Mouse (Mus musculus): ENCODE results near the gene Pdlim5. TPM values are rescaled to one million over a fixed set of nuclear protein-coding genes. Genes with fewer than 3 reads are reported as not detected.

Gene Pdlim5
- total RNA-seq, 2 experiments from 2014 or later: 55.8 to 79.6 TPM

- peak; percentile 81 for DNase-seq
These were observed 544 bp downstream of the Pdlim5 start for GRCm38 (mm10) chr3:142394796-142395508.

DNA sequence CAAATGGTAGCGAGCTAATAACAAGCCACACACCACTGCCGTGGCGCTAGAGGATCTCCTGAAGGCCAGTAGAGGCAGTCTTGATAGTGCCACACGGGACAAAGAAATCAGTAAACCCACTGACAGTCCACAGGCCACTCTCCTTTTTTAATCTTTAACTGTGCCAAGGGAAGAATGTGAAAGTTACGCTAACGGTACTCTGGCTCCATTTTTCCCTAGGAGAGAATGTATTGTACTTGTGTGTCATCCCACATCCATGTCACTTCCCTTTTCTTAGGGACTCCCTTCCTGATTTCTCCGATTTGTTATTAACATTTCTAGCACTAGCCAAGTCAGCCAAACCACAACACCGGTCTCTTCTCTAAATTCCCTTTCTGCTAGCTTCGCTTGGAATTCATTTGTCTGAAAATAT, 1.5 kb downstream of the Pdlim5 start:
- DNase-seq: no peak

DNA sequence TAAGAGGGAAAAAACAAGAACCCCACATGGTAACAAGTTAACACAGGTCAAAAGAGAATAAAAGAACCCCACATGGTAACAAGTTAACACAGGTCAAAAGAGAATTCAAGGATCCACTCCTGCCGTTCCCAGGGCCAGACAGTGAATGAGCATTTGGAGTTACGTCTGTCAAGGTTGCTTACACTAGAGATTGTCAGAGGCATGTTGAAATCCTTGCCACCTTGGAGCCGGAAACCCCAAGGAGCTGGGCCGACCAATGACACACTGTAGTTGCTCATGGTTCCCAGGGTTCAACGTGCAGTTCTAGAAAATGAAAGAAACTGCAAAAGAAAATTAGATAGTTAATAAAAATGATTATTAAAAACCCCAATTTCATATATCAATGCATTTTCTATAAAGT, 4.0 kb downstream of the Pdlim5 start:
- peak; percentile 47 for DNase-seq

DNA sequence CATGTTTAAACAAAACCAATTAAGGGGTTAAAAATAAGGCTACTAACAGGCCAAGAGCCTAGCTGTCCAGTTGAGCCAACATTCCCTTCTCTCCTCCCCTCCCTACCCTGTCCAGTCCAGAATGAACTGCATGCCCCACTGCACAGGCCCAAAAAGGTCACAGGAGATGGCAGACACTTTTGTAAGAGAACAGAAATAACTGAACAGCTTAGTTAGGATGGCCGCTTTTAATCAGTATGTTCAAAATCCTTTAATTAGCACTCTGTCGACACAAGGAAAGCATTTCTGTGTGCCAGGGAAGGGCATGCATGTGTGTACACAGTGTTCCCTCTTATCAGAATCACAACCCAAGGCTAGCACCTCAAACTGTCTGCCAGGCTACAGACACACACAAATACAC, 5.2 kb downstream of the Pdlim5 start:
- no peak for DNase-seq

GRCm38 (mm10) chr3:142388189-142388588, 7.3 kb downstream of the Pdlim5 start:
- DNase-seq: no peak

- DNase-seq: no peak
These were observed 9.0 kb downstream of the Pdlim5 start for GRCm38 (mm10) chr3:142386505-142386904.

- DNase-seq: no peak
These were observed 9.8 kb downstream of the Pdlim5 start for GRCm38 (mm10) chr3:142385690-142386089.

GRCm38 (mm10) chr3:142376638-142377037, 18.9 kb downstream of the Pdlim5 start:
- no peak for DNase-seq

GRCm38 (mm10) chr3:142375106-142375505, 20.4 kb downstream of the Pdlim5 start:
- DNase-seq: no peak

GRCm38 (mm10) chr3:142372465-142373147, 22.9 kb downstream of the Pdlim5 start:
- no peak for DNase-seq

GRCm38 (mm10) chr3:142368411-142368810, 27.1 kb downstream of the Pdlim5 start:
- no peak for DNase-seq

DNA sequence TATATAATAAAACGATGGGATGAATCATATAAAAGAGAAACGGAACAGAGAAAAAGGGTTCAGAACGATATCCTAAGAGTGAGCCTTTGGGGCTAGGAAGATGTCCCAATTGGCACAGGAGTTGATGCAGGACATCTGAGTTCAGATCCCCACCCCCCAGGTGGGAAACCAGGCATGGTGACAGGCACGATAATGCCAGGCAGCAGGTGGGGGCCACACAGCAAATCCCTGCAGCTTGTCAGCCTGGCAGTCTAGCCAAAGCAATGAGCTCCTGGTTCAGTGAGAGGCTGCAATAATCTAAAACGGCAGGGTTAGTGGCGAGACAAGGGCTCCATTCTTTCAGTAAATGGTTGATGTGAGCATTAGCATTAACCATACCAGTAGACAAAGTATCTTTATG, 33.4 kb downstream of the Pdlim5 start:
- DNase-seq: no peak

GRCm38 (mm10) chr3:142358951-142359350, 36.5 kb downstream of the Pdlim5 start:
- DNase-seq: no peak

- DNase-seq: no peak
These were observed 38.8 kb downstream of the Pdlim5 start for GRCm38 (mm10) chr3:142356661-142357060.

DNA sequence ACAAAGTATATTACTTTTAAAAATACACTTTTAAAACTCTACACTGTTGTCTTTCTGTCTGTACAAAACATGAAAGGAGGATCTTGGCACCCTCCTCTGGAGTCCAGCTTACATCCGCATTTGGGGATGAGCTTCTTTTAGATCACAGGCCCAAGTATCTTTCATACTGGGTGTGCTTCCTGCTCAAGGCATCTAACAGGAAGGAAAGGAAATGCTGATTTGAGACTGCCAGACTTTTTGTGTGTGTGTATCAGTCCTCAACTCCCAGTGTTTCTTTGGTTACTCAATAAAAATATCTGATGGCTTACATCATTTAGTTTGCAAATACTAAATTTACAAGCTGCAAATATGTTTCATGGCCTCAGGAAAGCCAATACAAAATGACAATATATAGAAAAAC, 42.3 kb downstream of the Pdlim5 start:
- no peak for DNase-seq

DNA sequence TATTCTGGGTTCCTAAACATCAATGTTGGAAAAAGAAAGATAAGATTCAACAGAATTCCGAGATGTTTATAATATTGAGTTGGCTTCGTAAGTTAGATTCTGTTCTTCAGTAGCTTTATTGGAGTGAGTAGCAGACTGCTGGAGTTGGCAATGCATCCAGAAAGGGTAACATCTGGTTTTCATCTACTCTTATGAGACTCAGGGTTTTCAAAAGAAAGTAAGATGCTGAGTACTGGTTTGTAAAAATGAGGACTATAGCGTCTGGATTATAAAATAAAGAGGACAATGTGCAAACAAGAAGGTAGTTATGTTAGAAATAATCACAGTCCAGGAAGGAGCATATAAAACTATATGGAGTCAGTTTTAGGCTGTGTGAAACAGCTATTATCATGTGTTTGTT, 45.0 kb downstream of the Pdlim5 start:
- no peak for DNase-seq

DNA sequence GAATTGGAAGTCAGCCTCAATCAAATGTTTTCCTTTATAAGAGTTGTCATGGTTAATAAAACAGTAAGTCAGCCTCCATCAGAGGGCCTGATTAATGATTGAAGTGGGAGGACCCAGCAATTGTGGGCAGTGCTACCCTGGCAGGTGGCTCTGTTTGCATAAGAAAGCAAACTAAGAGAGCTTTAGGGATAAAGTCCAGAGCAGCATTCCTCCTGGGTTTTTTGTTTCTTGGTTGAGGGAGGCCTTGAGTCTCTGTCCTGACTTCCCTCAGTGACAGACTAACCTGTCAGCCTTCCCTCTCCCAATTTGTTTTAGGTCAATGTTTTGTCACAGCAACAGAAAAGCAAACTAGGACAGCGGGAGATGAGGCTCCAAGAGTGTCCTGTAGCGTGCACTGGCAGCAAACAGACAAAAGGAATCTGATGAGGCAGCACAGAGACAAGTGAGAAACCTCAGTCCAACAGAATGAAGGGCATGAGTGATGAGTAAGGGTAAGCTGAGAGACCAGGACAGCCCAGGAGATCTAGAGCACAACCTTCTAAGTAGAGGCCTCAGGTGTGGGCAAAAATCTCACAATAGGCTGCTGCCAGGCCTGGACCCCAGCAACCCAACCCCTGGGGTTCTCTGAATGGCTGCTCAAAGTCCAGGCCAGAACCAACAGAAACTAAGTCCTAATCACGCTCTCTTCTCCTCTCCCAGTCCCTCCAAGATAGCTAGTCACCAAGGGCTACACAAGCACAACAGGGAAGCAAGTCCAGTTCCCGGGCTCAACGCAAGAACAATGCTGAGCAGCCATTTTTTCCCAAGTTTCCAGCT, 46.5 kb downstream of the Pdlim5 start:
- no peak for DNase-seq

DNA sequence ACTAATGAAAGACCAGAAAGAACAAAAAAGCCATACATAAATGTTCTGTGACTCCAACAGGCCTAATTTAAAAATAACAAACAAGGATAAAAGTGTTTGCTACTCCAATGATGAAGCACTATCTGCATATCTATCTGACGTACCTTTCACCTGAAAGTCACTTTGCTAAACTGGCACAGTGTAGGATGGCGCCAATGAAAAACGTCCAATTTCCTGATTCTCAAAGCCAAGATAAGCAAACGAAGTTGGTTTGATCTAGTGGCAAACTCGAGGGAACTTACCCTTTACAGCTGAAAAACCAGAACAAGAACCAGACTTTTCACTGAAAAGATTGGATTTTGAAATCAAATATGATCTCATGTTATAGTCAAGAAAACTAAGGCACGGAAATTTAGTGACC, 49.2 kb downstream of the Pdlim5 start:
- no peak for DNase-seq

DNA sequence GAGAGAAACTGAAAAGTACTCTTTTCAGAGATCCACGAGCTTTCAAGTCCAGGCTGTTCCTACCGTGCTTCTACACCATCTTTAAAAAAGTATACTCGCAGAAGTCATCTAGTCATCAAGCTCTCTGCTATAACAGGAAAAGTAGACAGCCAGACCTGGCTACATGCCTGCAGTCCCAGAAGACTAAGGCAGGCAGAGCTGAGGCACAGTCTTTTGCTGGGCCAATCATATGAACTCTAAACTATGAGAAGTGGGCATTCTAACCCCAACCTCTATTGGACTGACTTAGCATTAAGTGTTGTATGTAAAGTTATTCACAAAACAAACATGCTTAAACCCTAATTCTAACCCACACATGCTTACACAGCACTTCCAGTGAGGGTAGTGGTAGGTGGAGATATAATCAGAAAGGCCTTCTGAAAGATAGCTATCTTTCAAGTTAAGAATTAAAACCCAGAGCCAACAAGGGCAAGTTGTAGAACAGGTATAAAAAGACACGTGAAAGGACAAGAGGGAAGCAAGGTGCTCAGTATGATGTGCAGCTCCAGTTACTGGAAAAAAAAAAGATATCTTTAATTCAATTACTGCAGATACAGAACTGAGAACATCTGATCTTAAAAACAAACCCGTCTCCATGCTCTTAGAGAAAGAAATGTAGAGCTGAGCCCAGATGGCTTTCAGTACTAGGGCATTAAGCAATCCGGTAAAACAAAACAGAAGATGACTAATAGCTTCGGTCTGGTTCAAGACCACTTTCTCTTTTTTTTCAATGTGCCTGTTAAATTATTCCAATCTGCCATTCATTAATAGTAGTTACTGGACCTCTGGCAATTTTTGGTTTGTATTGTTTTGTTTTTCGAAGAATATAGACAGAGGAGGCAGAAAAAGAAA, 50.0 kb downstream of the Pdlim5 start:
- DNase-seq: no peak

DNA sequence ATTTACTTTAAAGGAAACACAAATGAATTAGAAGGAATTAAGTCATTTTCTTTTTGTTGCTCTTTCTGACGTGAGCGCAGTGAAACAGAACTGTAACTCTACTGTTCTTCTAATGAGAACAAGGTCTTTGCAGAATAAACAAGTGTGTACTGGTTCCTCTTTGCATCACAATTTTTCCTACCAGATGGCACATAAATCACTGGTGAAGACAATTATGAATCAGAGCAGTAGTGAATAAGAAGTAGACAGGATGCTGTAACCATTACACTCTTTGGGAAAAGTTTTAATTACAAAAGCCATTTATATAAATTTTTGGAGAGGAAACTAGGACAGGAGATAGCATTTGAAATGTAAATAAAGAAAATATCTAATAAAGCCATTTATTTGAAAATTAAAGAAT, 51.7 kb downstream of the Pdlim5 start:
- DNase-seq: no peak

DNA sequence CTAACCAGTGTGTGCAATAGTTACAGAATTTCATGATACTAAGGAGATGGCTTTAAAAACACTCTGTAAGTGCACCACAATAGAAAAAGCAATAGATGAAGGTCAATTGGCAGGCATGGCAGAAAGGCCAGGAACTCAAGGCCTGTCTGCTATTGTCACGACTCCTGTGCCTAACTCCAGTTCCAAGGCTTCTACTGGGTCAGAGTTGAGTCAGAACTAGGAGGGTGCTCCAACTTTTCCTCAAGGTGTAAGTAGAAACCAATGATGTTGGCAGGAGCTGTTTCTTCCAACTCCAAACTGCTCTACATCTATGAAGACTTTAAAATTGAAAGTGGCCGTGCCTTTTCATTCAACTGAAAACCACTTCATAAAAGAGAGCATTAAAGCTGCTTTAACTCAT, 54.8 kb downstream of the Pdlim5 start:
- DNase-seq: peak; percentile 18

Data from adrenal gland, postnatal 10 days (tissue).